Mouse (Mus musculus) lung, adult 18-20 months (tissue): Measurements from ENCODE around the gene Itpripl1.
"Not testable (repeated sequence)": the region's sequence is repeated elsewhere in the genome, so short reads cannot be mapped to it uniquely, and the experiment has no call there.

Experiments used
- DNase-seq, 2 experiments: peaks; one replicate each; pipeline ENCODE4 v3.0.0; 2022; ENCODE audit warnings: mixed read lengths in 2 of 2

The Itpripl1 gene

GRCm38 (mm10) chr2:127090151-127090550, 53.1 kb downstream of the Itpripl1 start:
- not testable (repeated sequence) for DNase-seq
